Mouse (Mus musculus): Measurements from ENCODE around the gene Ppp1r27.

- TF ChIP-seq CTCF (IDR thresholded peaks at IDR 0.05; ENCODE audit: control insufficient read depth, insufficient read depth, insufficient read length) = no peak
- TF ChIP-seq FOSL1 (IDR thresholded peaks at IDR 0.05; ENCODE audit: insufficient read depth, low read length, poor library complexity, severe bottlenecking) = no peak
- no peak for TF ChIP-seq MYOG (IDR thresholded peaks at IDR 0.05; ENCODE audit: control insufficient read depth, extremely low read depth, insufficient read length)
- TF ChIP-seq MAX (IDR thresholded peaks at IDR 0.05) = no peak
- TF ChIP-seq USF1 (IDR thresholded peaks at IDR 0.05; ENCODE audit: low read depth) = no peak
- TF ChIP-seq MYOD1 (IDR thresholded peaks at IDR 0.05; ENCODE audit: control insufficient read depth, insufficient read length, low read depth) = no peak
These were observed 40.4 kb downstream of the Ppp1r27 start for GRCm38 (mm10) chr11:120510375-120511030.

Measured in C2C12 (cell line).